Mouse (Mus musculus) urinary bladder, postnatal 36 days (tissue): ENCODE measurements around the gene Gm49673.
"Not testable (repeated sequence)": the region's sequence is repeated elsewhere in the genome, so short reads cannot be mapped to it uniquely, and the experiment has no call there.

Source experiments
- DNase-seq, 2 experiments: peaks; one replicate each; pipeline ENCODE4 v3.0.0; 2022; ENCODE audit warnings: low spot score in 2 of 2, mixed read lengths in 1 of 2

Gm49673 gene

GRCm38 (mm10) chr17:8130849-8131248 is 16.7 kb downstream of the Gm49673 start:
- not testable (repeated sequence) for DNase-seq

DNA sequence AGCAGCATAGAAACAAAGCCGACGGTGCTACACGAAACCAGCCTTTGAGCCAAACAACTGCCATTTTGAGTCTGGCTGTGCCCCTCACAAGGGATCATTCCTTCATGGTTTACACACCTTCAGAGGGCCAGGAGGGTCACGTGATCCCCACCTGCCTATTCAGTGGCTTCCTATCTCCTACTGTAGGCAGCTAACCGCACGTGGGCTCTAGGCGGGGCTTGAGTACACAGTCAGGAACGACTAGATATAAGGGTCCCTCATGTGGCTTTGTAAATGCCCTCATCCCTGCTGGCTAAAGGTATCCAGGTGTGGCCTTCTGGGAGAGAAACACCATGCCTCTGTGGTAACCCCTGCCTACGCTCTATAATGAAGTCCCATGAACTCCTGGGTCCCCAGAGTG is 18.0 kb downstream of the Gm49673 start:
- not testable (repeated sequence) for DNase-seq

DNA sequence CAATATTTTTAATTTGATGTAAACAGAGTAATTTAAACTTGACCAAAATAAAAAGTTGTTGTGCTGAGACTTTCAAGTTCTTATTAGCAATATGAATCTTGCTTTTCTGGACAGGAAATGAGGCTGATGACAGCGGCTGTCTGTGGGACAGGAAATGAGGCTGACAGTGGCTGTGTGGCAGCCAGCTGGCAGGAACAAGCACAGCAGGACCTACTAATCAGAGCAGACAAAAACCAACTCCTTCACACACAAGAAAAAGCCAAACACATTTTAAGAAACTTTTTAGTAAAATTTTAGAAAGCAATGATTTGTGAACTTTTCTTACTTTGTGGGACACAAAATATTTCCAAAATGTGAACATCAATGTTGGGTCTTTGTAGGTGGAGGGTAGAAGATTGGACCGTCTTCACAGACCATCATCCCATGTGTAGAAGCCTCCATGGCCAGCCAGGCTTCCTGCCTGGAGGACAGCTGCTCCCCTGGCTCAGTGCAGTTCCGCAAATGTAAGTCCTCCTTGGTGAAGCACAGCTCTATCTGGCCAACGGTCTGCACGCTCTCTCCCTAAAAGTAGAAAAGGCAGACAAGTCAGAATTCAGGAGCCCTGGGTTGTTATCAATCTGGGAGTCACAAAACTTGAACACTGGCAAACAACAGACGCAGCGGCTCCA is 19.1 kb downstream of the Gm49673 start:
- DNase-seq: not testable (repeated sequence)

- DNase-seq: not testable (repeated sequence)
Observed at GRCm38 (mm10) chr17:8124586-8124985, 23.0 kb downstream of the Gm49673 start.

DNA sequence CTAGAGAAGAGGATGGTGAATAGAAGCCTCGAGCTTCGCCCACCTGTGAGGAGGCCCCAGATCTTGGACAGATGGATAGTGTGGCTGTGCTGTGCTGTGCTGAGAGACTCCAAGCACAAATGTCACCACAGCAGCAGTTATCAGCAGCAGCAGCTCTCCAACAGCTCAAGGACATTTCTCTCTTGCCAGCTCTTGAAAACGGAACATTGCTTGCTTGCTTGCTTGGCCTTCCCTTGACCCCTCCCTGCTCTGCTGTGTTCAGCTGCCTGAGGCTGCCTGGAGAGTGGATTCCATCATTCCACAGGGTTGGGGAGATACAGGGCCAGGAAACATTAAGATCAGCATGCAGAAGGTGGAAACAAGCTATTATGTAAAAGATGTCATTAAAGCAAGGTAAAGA is 24.6 kb downstream of the Gm49673 start:
- not testable (repeated sequence) for DNase-seq

DNA sequence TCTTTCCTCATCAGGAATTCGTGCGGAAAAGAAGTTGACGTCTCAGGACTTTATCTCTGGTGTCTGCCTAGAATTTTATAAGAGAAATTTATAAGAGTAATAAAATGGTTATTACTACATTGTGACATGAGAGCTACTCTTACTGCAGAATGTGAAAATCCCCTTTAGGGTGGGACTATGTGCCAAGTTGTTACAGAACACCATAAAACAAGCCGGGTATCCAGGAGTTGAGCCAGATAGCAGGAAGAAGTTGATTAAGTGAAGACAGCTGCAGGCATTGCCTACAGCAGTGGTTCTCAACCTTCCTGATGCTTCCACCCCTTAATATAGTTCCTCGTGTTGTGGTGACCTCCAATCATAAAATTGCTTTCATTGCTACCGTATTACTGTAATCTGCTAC is 30.7 kb downstream of the Gm49673 start:
- not testable (repeated sequence) for DNase-seq

DNA sequence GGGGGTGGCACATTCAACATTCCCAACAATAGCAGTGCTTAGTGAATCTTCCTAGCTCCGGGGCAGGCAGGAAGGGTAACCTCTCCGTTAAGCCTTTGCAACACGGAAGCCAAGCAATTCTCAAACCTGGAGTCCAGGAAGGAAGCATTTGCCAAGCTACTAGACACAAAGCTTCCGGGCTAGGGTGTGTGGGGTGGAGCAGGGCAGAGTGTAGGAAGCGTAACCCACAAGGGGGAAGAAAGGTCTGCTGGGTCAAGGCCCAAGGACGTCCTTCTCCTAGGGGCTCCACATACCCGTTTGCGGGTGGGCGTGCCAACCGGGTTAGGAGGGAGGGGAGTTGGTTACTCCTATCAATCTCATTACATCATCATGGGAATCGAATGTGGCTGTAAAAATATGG is 31.2 kb downstream of the Gm49673 start:
- not testable (repeated sequence) for DNase-seq

DNA sequence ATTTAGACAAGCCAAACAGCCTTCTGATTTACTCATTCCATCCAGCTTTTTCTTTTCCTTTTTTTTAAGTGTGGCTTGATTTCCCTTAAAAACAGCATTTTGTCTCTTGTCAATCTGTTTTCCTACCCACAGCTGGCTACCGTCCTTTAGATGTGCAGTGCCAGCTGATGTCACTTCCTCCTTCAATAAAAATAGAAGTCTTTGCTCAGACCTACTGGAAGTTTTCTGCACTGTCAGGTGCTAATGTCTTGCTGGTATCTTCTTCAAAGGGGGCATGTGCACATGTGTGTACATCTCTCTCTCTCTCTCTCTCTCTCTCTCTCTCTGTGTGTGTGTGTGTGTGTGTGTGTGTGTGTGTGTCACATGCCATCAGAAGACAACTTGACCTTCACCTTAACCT is 35.4 kb downstream of the Gm49673 start:
- DNase-seq: not testable (repeated sequence)

- not testable (repeated sequence) for DNase-seq
Observed at GRCm38 (mm10) chr17:8101297-8101609, 46.3 kb downstream of the Gm49673 start.

GRCm38 (mm10) chr17:8100405-8101296 is 46.9 kb downstream of the Gm49673 start:
- not testable (repeated sequence) for DNase-seq

DNA sequence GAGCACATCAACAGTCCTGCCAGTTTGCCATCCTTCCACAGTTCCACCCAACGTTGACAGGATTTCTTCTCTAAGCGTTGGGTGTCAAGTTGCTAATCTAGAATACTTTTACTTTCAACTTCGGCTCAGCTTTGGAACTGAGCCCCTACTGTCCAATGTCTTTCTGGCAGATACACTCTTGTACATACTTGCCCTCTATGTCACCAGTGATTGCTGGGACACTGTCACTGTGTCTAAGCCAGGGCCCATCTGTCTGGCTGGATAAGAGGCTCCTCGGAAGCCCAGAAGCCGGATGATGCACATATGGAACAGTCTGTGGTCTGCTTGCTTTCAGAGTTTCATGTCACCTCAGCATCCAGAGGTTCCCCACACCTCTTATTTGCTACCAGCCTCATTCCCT is 51.4 kb downstream of the Gm49673 start:
- not testable (repeated sequence) for DNase-seq

DNA sequence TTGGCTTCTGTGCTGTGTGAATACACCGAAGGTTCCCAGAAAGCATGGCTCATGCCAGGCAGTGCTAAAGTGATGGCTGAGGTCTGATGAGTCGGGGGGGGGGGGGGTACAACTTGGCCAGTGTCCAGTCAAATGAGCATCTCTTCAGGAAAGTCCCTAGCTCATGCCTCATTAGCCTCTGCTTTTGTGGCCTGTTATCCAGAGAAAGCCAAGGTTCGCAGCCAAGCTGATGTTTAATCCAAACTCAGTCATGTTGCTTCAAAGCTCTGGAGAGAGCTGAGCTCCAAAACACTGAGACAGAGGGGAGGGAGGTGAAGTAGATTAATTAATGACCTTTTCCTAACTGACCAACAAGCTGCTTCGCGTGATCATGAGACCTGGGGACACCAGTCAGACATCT is 51.9 kb downstream of the Gm49673 start:
- not testable (repeated sequence) for DNase-seq

GRCm38 (mm10) chr17:8092537-8093526 is 54.8 kb downstream of the Gm49673 start:
- DNase-seq: not testable (repeated sequence)

- not testable (repeated sequence) for DNase-seq
Observed at GRCm38 (mm10) chr17:8091320-8091719, 56.3 kb downstream of the Gm49673 start.

GRCm38 (mm10) chr17:8069847-8070246 is 77.7 kb downstream of the Gm49673 start:
- DNase-seq: not testable (repeated sequence)

DNA sequence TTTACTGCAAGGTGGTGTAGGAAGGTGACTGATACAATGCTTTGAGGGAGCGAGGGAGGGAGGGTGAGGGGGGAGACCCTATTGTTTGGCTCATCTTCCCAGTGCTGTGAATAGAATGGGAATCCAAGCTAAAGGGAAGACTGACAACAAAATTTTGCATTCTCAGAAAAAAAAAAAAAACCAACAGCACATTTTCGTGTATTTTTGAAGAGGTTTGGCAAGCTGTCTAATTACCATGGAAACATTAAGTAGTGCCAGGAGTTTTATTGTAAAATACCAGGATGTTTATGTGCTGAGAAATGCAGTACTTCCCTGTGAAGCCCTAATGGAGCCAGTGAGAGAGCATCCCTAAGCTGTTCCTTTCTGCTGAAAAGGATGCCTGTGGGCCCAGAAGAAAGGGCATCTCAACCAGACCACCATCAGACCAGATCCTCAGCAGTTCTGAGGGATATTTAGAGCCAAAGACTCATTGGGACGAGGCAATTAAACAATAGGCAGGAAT is 90.9 kb downstream of the Gm49673 start:
- DNase-seq: not testable (repeated sequence)

DNA sequence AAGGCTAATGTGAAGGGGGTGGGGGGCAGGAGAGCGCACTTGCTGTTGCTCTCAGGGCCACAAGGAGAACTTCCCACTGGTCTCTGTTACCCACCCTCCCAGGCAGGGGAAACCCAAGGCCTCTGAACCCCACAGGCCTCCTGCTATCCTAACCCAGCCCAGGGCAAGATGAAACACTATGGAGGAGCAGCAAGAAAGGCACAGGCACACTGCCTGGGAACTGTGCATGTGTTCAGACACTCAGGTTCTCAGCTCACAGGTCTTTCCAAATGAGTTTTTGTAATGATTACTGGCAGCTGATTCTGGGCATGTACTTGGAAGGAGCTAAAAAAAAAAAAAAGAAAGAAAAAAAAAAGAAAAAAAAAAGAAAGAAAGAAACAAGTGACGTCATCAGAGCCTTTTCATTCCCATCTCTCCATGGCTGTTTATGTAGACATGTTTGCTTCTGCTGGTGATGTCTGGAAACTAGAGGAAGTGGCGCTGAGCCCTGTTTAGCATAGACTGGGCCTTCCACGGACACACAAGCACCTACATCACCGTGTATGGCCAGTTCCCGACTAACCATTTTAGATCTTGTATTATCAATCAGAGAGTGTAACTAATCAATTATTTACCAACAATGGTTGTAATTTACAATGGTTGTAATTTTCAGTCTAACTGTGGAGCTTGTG is 91.5 kb downstream of the Gm49673 start:
- DNase-seq: not testable (repeated sequence)

DNA sequence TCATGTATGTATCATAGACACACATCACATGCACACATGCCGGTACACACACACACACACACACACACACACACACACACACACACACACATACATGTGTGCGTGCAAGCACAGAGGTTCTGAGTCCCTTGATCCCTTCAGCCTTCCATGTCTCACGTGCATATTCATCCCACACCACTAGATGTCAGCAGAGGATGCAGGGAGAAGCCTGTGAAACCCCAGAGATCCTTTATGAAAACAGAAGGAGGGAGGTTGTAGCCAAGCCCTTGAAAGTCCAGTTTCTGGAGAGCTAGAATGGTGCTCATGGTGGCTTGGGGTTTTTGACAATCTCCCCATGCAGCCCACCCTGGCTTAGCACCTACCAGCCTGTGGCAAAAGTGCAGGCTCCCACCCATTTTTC is 96.3 kb downstream of the Gm49673 start:
- DNase-seq: peak; percentile 73 to 76

GRCm38 (mm10) chr17:8050218-8050617 is 97.4 kb downstream of the Gm49673 start:
- not testable (repeated sequence) for DNase-seq

DNA sequence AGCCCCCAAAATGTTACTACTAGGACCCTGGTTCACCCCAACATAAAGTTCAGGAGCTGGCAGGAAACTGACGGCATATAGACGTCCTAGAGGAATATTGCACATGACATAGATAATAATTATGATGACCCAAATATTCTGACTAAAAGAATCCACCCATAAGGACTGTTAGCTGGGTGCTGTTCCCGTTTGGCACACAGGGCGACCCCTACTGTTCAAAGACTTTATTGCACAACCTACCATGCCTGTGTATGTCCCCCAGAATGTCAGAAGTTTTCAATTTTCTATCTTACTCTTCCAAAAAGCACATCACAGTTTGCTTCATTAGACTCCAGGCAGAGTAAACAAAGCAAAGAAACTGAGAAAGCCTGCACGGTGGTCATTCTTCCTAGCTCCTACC is 101.4 kb downstream of the Gm49673 start:
- DNase-seq: peak; percentile 15 to 50

DNA sequence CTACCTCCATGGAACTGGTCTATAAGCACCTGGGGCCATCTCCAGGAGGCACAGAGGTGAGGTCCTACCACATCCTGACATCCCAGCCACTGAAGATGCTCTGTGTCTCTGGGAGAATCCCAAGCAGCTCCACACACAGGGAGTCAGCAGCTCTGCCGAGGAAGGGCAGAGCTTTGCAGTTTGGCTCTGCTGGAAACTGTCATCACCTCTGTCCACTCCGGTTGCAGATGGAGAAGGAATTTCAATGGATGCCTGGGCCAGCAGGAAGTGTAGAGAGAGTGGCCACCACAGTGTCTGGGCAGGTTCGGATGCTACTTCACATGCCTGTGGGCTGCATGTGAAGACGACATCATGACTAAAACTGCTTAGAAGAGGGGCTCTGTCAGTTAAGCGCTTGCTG is 106.4 kb downstream of the Gm49673 start:
- DNase-seq: not testable (repeated sequence)
